Mouse (Mus musculus): Measurements from ENCODE around the gene Mxd4. TPM values are rescaled to one million over a fixed set of nuclear protein-coding genes. Genes with fewer than 3 reads are reported as not detected.

Mxd4 gene
- polyA plus RNA-seq, 1 experiment from 2014 or later: 53.7 TPM

DNA sequence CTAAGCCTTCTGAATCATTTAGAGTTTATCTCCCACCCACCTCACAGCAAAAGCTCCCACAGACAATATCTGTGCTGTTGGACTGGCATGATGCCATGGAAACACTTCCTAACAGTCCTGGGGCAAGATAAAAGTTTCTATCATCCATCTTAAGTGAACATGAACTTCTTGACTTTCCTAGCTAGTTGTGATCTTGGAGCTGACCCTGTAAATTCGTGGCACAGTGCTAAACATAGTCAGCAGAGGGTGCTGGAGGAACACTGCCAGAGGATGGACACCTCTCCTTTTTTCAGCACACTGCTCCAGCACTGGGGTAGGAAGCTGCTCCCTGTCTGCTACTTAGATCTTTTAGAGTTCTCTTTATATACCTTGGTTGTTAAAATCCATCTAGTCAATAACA, 47.8 kb downstream of the Mxd4 start:
- ATAC-seq (ENCODE audit: low read depth) (no peak), DNase-seq (ENCODE audit: low spot score) (peak; percentile 41)
- WGBS: 0% methylated on average over 1 of the region's 1 CpGs
- Histone ChIP-seq H3K9me3 (ENCODE audit: control insufficient read depth, low read length) (no peaks in the 10 kb centered on the region), H3K9ac (ENCODE audit: low read depth, low read length) (no peak overlapping the region), H3K27me3 (replicated peaks; ENCODE audit: control insufficient read depth, insufficient read depth, low read length) (no peaks in the 10 kb centered on the region), H3K4me1 (ENCODE audit: control insufficient read depth, insufficient read depth, low read length) (no peaks in the 10 kb centered on the region), H3K4me3 (ENCODE audit: low read depth, low read length) (no peak overlapping the region), H3K27ac (replicated peaks; ENCODE audit: low read depth, low read length) (no peak overlapping the region), H3K36me3 (ENCODE audit: control insufficient read depth, insufficient read depth, low read length) (no peaks in the 10 kb centered on the region), H3K4me2 (ENCODE audit: low read depth, low read length) (no peak overlapping the region)

DNA sequence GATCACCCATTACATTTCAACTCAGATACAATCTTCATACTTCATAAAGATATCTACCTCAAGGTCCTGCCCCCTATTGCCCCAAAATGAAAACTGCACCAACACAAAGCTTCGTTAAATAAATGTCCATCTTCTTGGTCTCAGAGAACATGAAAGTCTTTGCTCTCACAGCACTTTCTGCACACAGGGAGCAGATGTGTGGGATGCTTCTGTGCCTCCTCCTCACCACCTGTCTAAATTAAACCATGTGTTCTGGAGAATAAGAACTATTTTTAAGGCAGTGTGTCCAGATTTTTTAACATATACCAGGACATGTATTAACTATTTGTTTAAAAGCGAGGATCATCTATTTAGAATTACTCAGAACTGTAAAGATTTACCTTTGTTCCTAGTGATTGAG, 54.8 kb downstream of the Mxd4 start:
- H3K9me3 ChIP-seq (ENCODE audit: control insufficient read depth, low read length): no peaks in the 10 kb centered on the region
- no peak overlapping the region for H3K9ac ChIP-seq (ENCODE audit: low read depth, low read length)
- H3K27me3 ChIP-seq (replicated peaks; ENCODE audit: control insufficient read depth, insufficient read depth, low read length): no peaks in the 10 kb centered on the region
- ATAC-seq (ENCODE audit: low read depth): no peak
- no peak overlapping the region for H3K27ac ChIP-seq (replicated peaks; ENCODE audit: low read depth, low read length)
- H3K4me3 ChIP-seq (ENCODE audit: low read depth, low read length): no peak overlapping the region
- 70% methylated on average over 2 of the region's 2 CpGs for WGBS
- no peaks in the 10 kb centered on the region for H3K36me3 ChIP-seq (ENCODE audit: control insufficient read depth, insufficient read depth, low read length)
- no peaks in the 10 kb centered on the region for H3K4me1 ChIP-seq (ENCODE audit: control insufficient read depth, insufficient read depth, low read length)
- H3K4me2 ChIP-seq (ENCODE audit: low read depth, low read length): no peak overlapping the region
- no peak for DNase-seq (ENCODE audit: low spot score)

DNA sequence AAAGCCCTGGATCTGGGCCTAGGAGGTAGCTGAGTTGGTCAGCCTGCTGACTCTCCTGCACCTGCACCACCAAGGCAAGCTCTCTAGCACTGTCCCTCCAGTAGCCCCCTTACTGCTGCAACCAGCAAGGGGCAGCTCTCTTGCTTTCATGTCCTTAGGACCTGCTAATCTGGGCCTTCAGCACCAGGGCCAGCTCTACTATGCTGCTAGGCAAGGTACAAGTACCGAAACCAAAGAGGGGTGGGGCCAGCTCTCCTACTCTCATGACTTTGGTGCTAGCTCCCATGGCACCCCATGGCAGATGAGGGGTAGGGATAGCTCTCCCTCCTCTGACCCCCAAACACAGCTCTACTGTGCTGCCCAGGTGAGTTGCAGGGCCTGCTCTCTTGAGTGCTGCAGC, 63.4 kb downstream of the Mxd4 start:
- Histone ChIP-seq H3K4me2 (ENCODE audit: low read depth, low read length) (no peak overlapping the region), H3K4me3 (ENCODE audit: low read depth, low read length) (no peak overlapping the region), H3K27ac (replicated peaks; ENCODE audit: low read depth, low read length) (no peak overlapping the region), H3K36me3 (ENCODE audit: control insufficient read depth, insufficient read depth, low read length) (no peaks in the 10 kb centered on the region), H3K4me1 (ENCODE audit: control insufficient read depth, insufficient read depth, low read length) (no peaks in the 10 kb centered on the region), H3K9ac (ENCODE audit: low read depth, low read length) (no peak overlapping the region), H3K9me3 (ENCODE audit: control insufficient read depth, low read length) (no peaks in the 10 kb centered on the region), H3K27me3 (replicated peaks; ENCODE audit: control insufficient read depth, insufficient read depth, low read length) (no peaks in the 10 kb centered on the region)
- ATAC-seq (ENCODE audit: low read depth) (no peak), DNase-seq (ENCODE audit: low spot score) (peak; percentile 4)
- 10% methylated on average over 1 of the region's 1 CpGs for WGBS

Other genes with a start within 250 kb of the Mxd4 start
- 78.7 and 81.0 TPM in 2 replicates for gene Gm1673, start 204.3 kb downstream of the Mxd4 start, polyA plus RNA-seq (2014; fragmentation: Nextera tagmentation; extraction: Ambion mirVana)
- 0.31 and 0.38 TPM in 2 replicates for gene Nat8l, start 191.7 kb downstream of the Mxd4 start, polyA plus RNA-seq (2014; fragmentation: Nextera tagmentation; extraction: Ambion mirVana)
- 0.94 and 1.9 TPM in 2 replicates for gene Poln, start 18.3 kb downstream of the Mxd4 start, polyA plus RNA-seq (2014; fragmentation: Nextera tagmentation; extraction: Ambion mirVana)
- gene Haus3, start 18.2 kb downstream of the Mxd4 start, polyA plus RNA-seq (2014; fragmentation: Nextera tagmentation; extraction: Ambion mirVana): 26.8 and 28.3 TPM in 2 replicates
- 1.2 and 1.7 TPM in 2 replicates for gene Zfyve28, start 100.7 kb upstream of the Mxd4 start, polyA plus RNA-seq (2014; fragmentation: Nextera tagmentation; extraction: Ambion mirVana)
- 0.18 and 0.21 TPM in 2 replicates for gene Cfap99, start 100.9 kb upstream of the Mxd4 start, polyA plus RNA-seq (2014; fragmentation: Nextera tagmentation; extraction: Ambion mirVana)
- gene Rnf4, start 148.6 kb upstream of the Mxd4 start, polyA plus RNA-seq (2014; fragmentation: Nextera tagmentation; extraction: Ambion mirVana): 147 and 162 TPM in 2 replicates
- 15.2 and 15.7 TPM in 2 replicates for gene Fam193a, start 182.2 kb upstream of the Mxd4 start, polyA plus RNA-seq (2014; fragmentation: Nextera tagmentation; extraction: Ambion mirVana)

Measured in embryonic facial prominence, embryonic 14.5 days (tissue).